In the genomic region with DNA sequence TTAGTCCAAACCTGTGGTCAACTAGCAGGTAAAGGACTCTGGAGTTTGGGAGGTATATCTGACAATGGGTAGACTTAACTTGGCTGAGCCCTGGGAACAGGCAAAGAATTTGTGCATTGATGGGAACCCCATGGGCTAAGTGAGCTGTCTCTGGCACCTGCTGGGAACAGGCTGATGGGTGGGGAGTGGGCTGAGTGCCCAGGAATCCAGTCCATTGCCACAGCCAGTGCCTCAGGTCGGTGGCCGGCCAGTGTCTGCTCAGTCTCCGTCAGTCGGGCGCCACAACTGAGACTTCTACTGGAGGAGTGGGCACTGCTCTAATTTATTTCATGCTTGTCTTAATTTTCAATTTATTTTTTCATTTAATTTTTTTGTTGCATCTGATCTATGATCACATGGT, we compare ENCODE assay signal across 25 mouse cellular contexts.
"Had no signal": no experiment of that assay in that cellular context is flagged by ENCODE, and none has a peak within 500 bp of the region (broad histone marks: within the 10 kb centered on the region; RNA-seq: fewer than 3 reads in every experiment).

No protein-coding gene starts in this region.

- H3K9me3 ChIP-seq: heart, embryonic 10.5 days; heart, embryonic 12.5 days; kidney, embryonic 15.5 days; limb, embryonic 10.5 days; liver, embryonic 13.5 days; liver, embryonic 15.5 days had no signal

- ATAC-seq: hindbrain, postnatal 0 days; intestine, embryonic 16.5 days had no signal

- H3K9ac ChIP-seq: heart, embryonic 12.5 days; hindbrain, embryonic 13.5 days; kidney, embryonic 15.5 days; limb, embryonic 12.5 days; liver, embryonic 13.5 days; liver, embryonic 15.5 days had no signal

- H3K4me2 ChIP-seq: heart, embryonic 12.5 days; hindbrain, embryonic 13.5 days; kidney, embryonic 15.5 days; limb, embryonic 12.5 days; liver, embryonic 11.5 days; liver, embryonic 13.5 days; liver, embryonic 15.5 days had no signal

- H3K4me3 ChIP-seq: heart, embryonic 10.5 days; heart, embryonic 12.5 days; hindbrain, embryonic 13.5 days; kidney, embryonic 15.5 days; limb, embryonic 10.5 days; limb, embryonic 12.5 days; liver, embryonic 13.5 days; liver, embryonic 15.5 days had no signal

- H3K4me1 ChIP-seq: heart, embryonic 10.5 days; heart, embryonic 12.5 days; hindbrain, embryonic 13.5 days; kidney, embryonic 15.5 days; limb, embryonic 10.5 days; limb, embryonic 12.5 days; liver, embryonic 13.5 days; liver, embryonic 15.5 days had no signal

- H3K27ac ChIP-seq: heart, embryonic 10.5 days; hindbrain, embryonic 13.5 days; hindbrain, postnatal 0 days; kidney, embryonic 15.5 days; kidney, postnatal 0 days; limb, embryonic 10.5 days; limb, embryonic 12.5 days; liver, embryonic 13.5 days; liver, embryonic 15.5 days had no signal

- H3K27me3 ChIP-seq: hindbrain, embryonic 13.5 days; kidney, embryonic 15.5 days; limb, embryonic 12.5 days; liver, embryonic 13.5 days; liver, embryonic 15.5 days had no signal

- DNase-seq: gastrocnemius, postnatal 14 days; gastrocnemius, postnatal 36 days; heart, adult 18-20 months; heart, postnatal 14 days; heart, postnatal 36 days; kidney, adult 11 months; kidney, adult 2 months; kidney, adult 9 months; kidney, postnatal 14 days; kidney, postnatal 36 days; layer of hippocampus, adult 9-11 months; layer of hippocampus, postnatal 36 days; liver; liver, embryonic 13.5 days had no signal

- H3K36me3 ChIP-seq: heart, embryonic 10.5 days; heart, embryonic 12.5 days; hindbrain, embryonic 13.5 days; kidney, embryonic 15.5 days; limb, embryonic 10.5 days; limb, embryonic 12.5 days; liver, embryonic 13.5 days; liver, embryonic 15.5 days had no signal
